Mouse (Mus musculus) stomach, embryonic 15.5 days (tissue): ENCODE data around the gene Lingo4. TPM values are rescaled to one million over a fixed set of nuclear protein-coding genes. Genes with fewer than 3 reads are reported as not detected.

Experiments used
- ATAC-seq: fragments of 200-750 bp; cut with Nextera tagmentation; 2 replicates; pipeline ENCODE4 v1.8.0; 2017; ENCODE audit warnings: low read depth, moderate number of reproducible peaks, moderate TSS enrichment; ENCODE audit not compliant: insufficient read depth, low FRiP score
- H3K27ac ChIP-seq: fragments of 300-500 bp; sonication (generic); 2 replicates; pipeline ENCODE4 v1.5.1; 2015; ENCODE audit warnings: mild to moderate bottlenecking, inconsistent platforms
- H3K27me3 ChIP-seq: fragments of 300-500 bp; sonication (generic); replicated peaks from 2 replicates; pipeline ENCODE4 v1.6.1; 2015; ENCODE audit warnings: inconsistent platforms
- H3K36me3 ChIP-seq: fragments of 300-500 bp; sonication (generic); 2 replicates; pipeline ENCODE4 v1.6.1; 2015; ENCODE audit warnings: inconsistent platforms
- H3K4me1 ChIP-seq: fragments of 300-500 bp; sonication (generic); 2 replicates; pipeline ENCODE4 v1.6.1; 2015; ENCODE audit warnings: inconsistent platforms
- H3K4me2 ChIP-seq: fragments of 300-500 bp; sonication (generic); 2 replicates; pipeline ENCODE4 v1.6.1; 2015; ENCODE audit warnings: mild to moderate bottlenecking, inconsistent platforms
- H3K4me3 ChIP-seq: fragments of 300-500 bp; sonication (generic); replicated peaks from 2 replicates; pipeline ENCODE4 v1.5.1; 2015; ENCODE audit warnings: inconsistent platforms
- H3K9ac ChIP-seq: fragments of 300-500 bp; sonication (generic); 2 replicates; pipeline ENCODE4 v1.6.1; 2015; ENCODE audit warnings: inconsistent platforms
- H3K9me3 ChIP-seq: fragments of 300-500 bp; sonication (generic); 2 replicates; pipeline ENCODE4 v1.6.1; 2016; ENCODE audit warnings: inconsistent platforms
- WGBS: fragments of 180-500 bp; shearing (Covaris S2); methylation state at CpG from one replicate; pipeline ENCODE4 v1.1.7; 2015; 5-methylcytosine and 5-hydroxymethylcytosine counted together
- polyA plus RNA-seq: library from polyadenylated mRNA; unstranded; fragments of >200 nt; fragmentation: Nextera tagmentation; extraction: Ambion mirVana; gene quantifications from 2 replicates; pipeline ENCODE4 v1.2.1, GENCODE M21; 2015

Gene Lingo4
- polyA plus RNA-seq, result 0.49 and 0.51 TPM in 2 replicates

- H3K36me3 ChIP-seq, result no peaks in the 10 kb centered on the region
- H3K27ac ChIP-seq, result no peak within 1 kb of the TSS
- H3K4me2 ChIP-seq, result peak within 1 kb of the TSS; percentile 47
- H3K27me3 ChIP-seq, result peaks cover 31% of the 10 kb centered on the region
- no peak for ATAC-seq
- H3K4me3 ChIP-seq, result peak within 1 kb of the TSS; percentile 26
- peaks cover 6% of the 10 kb centered on the region; the same call in 1 of the 2 replicates for H3K4me1 ChIP-seq
- whole genome bisulfite sequencing, result 64% methylated on average over 6 of the region's 6 CpGs
- H3K9ac ChIP-seq, result no peak within 1 kb of the TSS
- H3K9me3 ChIP-seq, result no peaks in the 10 kb centered on the region
Measured at GRCm38 (mm10) chr3:94398217-94398616, at the start of gene Lingo4. TSS of gene Lingo4 (plus strand) at chr3:94398517.

- Histone ChIP-seq H3K27me3 (no peaks in the 10 kb centered on the region), H3K27ac (no peak overlapping the region), H3K9me3 (no peaks in the 10 kb centered on the region), H3K4me3 (no peak overlapping the region), H3K9ac (no peak overlapping the region), H3K36me3 (no peaks in the 10 kb centered on the region), H3K4me2 (no peak overlapping the region), H3K4me1 (0 out of 2 replicates have a peak, but pooled peaks cover 6% of the 10 kb centered on the region)
- WGBS, result 0% methylated on average over 1 of the region's 1 CpGs
- ATAC-seq, result no peak
Measured at GRCm38 (mm10) chr3:94360812-94361211, 37.5 kb upstream of the Lingo4 start.

DNA sequence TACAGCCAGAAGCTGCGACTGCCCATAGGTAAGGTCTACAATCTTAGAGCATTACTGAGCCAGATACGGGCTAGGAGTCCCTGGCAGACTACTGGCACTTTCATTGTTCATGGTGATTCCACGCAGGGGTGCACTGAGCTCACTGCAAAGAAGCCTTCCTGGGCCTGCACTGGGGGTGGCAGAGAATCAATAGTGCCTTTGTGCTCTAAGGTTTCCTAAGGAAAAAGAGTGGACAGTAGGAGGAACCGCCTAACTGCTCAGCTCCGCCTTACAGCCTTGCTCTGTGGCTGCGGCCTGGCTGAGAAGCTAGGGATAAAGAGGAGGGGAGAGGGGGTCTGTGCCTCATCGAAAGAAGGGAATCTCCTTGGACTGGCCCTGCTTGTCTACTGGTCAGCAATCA lies 36.2 kb upstream of the Lingo4 start, which contains the start of gene C2cd4d:
TSS of gene C2cd4d (plus strand) at position 301 of the 400 bp plus-strand sequence.
- Histone ChIP-seq H3K4me3 (peak within 1 kb of the TSS; percentile 51), H3K4me2 (peak within 1 kb of the TSS; percentile 88), H3K4me1 (0 out of 2 replicates have a peak, but pooled peaks cover 6% of the 10 kb centered on the region), H3K36me3 (no peaks in the 10 kb centered on the region), H3K27me3 (no peaks in the 10 kb centered on the region), H3K9ac (peak within 1 kb of the TSS; percentile 42; the same call in 1 of the 2 replicates), H3K9me3 (no peaks in the 10 kb centered on the region), H3K27ac (no peak within 1 kb of the TSS)
- ATAC-seq, result no peak; the same call in 1 of the 2 replicates
- WGBS, result 52% methylated on average over 7 of the region's 7 CpGs

GRCm38 (mm10) chr3:94363291-94364153 lies 34.8 kb upstream of the Lingo4 start:
- Histone ChIP-seq H3K9me3 (no peaks in the 10 kb centered on the region), H3K27ac (no peak overlapping the region), H3K4me1 (0 out of 2 replicates have a peak, but pooled peaks cover 6% of the 10 kb centered on the region), H3K36me3 (no peaks in the 10 kb centered on the region), H3K4me3 (peak overlapping the region; percentile 51), H3K27me3 (no peaks in the 10 kb centered on the region), H3K9ac (peak overlapping the region; percentile 42), H3K4me2 (peak overlapping the region; percentile 88)
- WGBS, result 7% methylated on average over 94 of the region's 97 CpGs
- 0 out of 2 replicates have a peak, but pooled peaks have one; percentile 12 for ATAC-seq

DNA sequence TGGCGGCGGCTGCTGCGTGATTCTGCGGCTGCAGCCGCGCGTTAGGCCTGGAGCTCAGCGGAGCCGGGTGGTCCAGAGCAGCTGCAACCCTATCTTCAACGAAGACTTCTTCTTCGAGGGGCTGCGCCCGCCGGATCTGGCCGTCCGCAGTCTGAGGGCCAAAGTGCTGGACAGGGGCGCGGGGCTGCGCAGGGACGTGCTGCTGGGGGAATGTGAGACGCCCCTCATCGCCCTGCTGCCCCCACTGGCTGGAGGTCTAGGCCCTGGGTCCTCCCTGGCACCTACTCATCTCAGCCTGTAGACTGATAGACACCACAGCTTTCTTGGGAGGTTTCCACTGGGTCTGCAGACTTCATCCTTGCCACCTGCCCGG lies 34.2 kb upstream of the Lingo4 start:
- Histone ChIP-seq H3K4me2 (peak overlapping the region; percentile 88), H3K27ac (no peak overlapping the region), H3K4me3 (peak overlapping the region; percentile 51), H3K36me3 (no peaks in the 10 kb centered on the region), H3K27me3 (no peaks in the 10 kb centered on the region), H3K9me3 (no peaks in the 10 kb centered on the region), H3K9ac (peak overlapping the region; percentile 42), H3K4me1 (0 out of 2 replicates have a peak, but pooled peaks cover 6% of the 10 kb centered on the region)
- ATAC-seq, result no peak
- 9% methylated on average over 21 of the region's 23 CpGs for WGBS

GRCm38 (mm10) chr3:94366761-94367160 lies 31.6 kb upstream of the Lingo4 start:
- H3K27me3 ChIP-seq, result no peaks in the 10 kb centered on the region
- H3K9me3 ChIP-seq, result no peaks in the 10 kb centered on the region
- H3K36me3 ChIP-seq, result no peaks in the 10 kb centered on the region
- WGBS, result 15% methylated on average over 3 of the region's 3 CpGs
- H3K9ac ChIP-seq, result no peak overlapping the region
- no peak for ATAC-seq
- H3K4me1 ChIP-seq, result peaks cover 10% of the 10 kb centered on the region; the same call in 1 of the 2 replicates
- no peak overlapping the region for H3K4me3 ChIP-seq
- H3K27ac ChIP-seq, result no peak overlapping the region
- no peak overlapping the region for H3K4me2 ChIP-seq

- H3K27ac ChIP-seq, result peak overlapping the region; percentile 36; the same call in 1 of the 2 replicates
- H3K9ac ChIP-seq, result no peak overlapping the region
- WGBS, result 63% methylated on average over 6 of the region's 6 CpGs
- H3K4me3 ChIP-seq, result no peak overlapping the region
- H3K9me3 ChIP-seq, result no peaks in the 10 kb centered on the region
- H3K4me1 ChIP-seq, result peaks cover 15% of the 10 kb centered on the region; the same call in 1 of the 2 replicates
- no peak overlapping the region for H3K4me2 ChIP-seq
- no peaks in the 10 kb centered on the region for H3K27me3 ChIP-seq
- no peak for ATAC-seq
- H3K36me3 ChIP-seq, result no peaks in the 10 kb centered on the region
Measured at GRCm38 (mm10) chr3:94367511-94367910, 30.8 kb upstream of the Lingo4 start.

DNA sequence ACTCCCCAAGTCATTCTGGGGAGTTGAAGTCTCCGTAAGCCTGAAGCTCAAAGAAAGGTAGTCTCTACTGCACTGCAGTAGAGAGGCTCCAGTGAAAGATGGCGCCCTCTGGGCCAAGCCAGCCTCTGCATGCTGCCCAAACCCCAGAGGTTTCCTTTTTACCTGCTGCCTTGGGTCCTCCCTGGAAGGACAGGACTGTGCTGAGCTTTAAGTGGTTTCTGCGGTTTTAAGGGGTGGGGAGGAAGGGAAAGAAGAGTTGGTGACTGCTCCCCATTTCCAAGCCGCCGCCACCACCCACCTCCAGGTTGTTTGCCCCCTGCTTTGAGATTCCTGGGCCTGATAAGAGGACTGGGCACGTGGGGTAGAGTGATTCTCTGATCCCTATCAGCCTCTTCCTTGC lies 29.7 kb upstream of the Lingo4 start:
- Histone ChIP-seq H3K4me3 (no peak overlapping the region), H3K27ac (no peak overlapping the region), H3K4me1 (peaks cover 17% of the 10 kb centered on the region), H3K9ac (no peak overlapping the region), H3K36me3 (no peaks in the 10 kb centered on the region), H3K4me2 (no peak overlapping the region), H3K9me3 (no peaks in the 10 kb centered on the region), H3K27me3 (no peaks in the 10 kb centered on the region)
- no peak for ATAC-seq
- 63% methylated on average over 6 of the region's 6 CpGs for WGBS

DNA sequence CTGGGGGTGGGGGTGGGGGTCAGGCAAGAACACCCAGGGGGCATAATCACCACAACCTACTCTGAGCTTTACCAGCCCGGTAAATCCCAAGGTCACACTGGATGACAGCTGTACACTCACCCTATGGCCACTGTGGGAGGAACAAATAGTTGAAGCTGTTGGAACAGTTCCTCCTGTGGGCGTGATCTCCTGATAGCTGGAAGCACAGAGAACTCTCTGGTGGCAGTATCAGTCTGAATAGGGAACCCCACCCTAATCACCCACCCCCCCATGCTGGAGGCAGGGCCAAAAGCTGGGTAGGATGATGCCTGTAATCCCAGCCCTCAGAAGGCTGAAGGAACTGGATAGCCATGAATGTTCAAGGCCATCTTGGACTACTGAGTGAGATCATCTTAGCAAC lies 28.6 kb upstream of the Lingo4 start:
- H3K9me3 ChIP-seq, result no peaks in the 10 kb centered on the region
- no peaks in the 10 kb centered on the region for H3K36me3 ChIP-seq
- H3K4me2 ChIP-seq, result no peak overlapping the region
- no peak overlapping the region for H3K4me3 ChIP-seq
- peaks cover 11% of the 10 kb centered on the region for H3K4me1 ChIP-seq
- H3K27ac ChIP-seq, result peak overlapping the region; percentile 17; the same call in 1 of the 2 replicates
- no peak overlapping the region for H3K9ac ChIP-seq
- WGBS, result 44% methylated on average over 2 of the region's 2 CpGs
- ATAC-seq, result no peak; the same call in 1 of the 2 replicates
- no peaks in the 10 kb centered on the region for H3K27me3 ChIP-seq

DNA sequence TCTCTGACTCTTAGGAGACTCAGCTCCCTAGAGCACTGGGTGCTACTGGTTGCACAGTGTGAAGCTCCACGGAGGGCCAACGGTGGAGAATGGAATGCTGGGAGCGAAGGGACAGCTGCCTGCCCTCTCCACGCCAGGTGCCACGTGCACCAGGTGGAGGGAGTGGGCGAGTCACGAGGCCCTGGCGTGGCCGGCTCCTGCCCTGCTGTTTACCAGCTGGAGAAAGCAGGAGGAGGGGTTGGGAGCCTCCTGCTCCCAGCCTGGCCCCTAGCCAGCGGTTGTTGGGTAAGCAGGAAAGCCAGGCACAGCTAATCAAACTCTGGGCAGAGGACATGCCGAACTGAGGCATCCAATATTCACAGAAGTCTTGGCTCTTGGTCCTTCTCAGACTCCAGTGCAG lies 26.7 kb upstream of the Lingo4 start:
- peak; percentile 67 for ATAC-seq
- 6% methylated on average over 11 of the region's 11 CpGs for WGBS

GRCm38 (mm10) chr3:94372038-94372437 lies 26.3 kb upstream of the Lingo4 start:
- ATAC-seq, result no peak
- H3K4me1 ChIP-seq, result peaks cover 11% of the 10 kb centered on the region
- H3K36me3 ChIP-seq, result no peaks in the 10 kb centered on the region
- no peaks in the 10 kb centered on the region for H3K27me3 ChIP-seq
- no peak overlapping the region for H3K4me3 ChIP-seq
- 13% methylated on average over 1 of the region's 3 CpGs for WGBS
- H3K27ac ChIP-seq, result peak overlapping the region; percentile 37
- no peak overlapping the region for H3K9ac ChIP-seq
- no peaks in the 10 kb centered on the region for H3K9me3 ChIP-seq
- peak overlapping the region; percentile 39 for H3K4me2 ChIP-seq

More for the DNA sequence above, 26.7 kb upstream of the Lingo4 start:
- H3K4me3 ChIP-seq, result no peak overlapping the region; the same call in 1 of the 2 replicates
- no peaks in the 10 kb centered on the region for H3K36me3 ChIP-seq
- H3K9ac ChIP-seq, result no peak overlapping the region
- no peaks in the 10 kb centered on the region for H3K27me3 ChIP-seq
- H3K4me1 ChIP-seq, result peaks cover 11% of the 10 kb centered on the region
- peak overlapping the region; percentile 37 for H3K27ac ChIP-seq
- H3K4me2 ChIP-seq, result peak overlapping the region; percentile 39
- no peaks in the 10 kb centered on the region for H3K9me3 ChIP-seq

- Histone ChIP-seq H3K4me1 (peaks cover 11% of the 10 kb centered on the region), H3K27me3 (no peaks in the 10 kb centered on the region), H3K9ac (no peak within 1 kb of the TSS), H3K36me3 (no peaks in the 10 kb centered on the region), H3K27ac (peak within 1 kb of the TSS; percentile 54), H3K9me3 (no peaks in the 10 kb centered on the region), H3K4me3 (peak within 1 kb of the TSS; percentile 35), H3K4me2 (peak within 1 kb of the TSS; percentile 51)
- no peak; the same call in 1 of the 2 replicates for ATAC-seq
- 20% methylated on average over 5 of the region's 5 CpGs for WGBS
Measured at GRCm38 (mm10) chr3:94372641-94373040, 25.7 kb upstream of the Lingo4 start, which contains the start of gene Rorc. TSS of gene Rorc (plus strand) at chr3:94372794.
